Mouse (Mus musculus): ENCODE measurements around the gene Slc12a9. TPM values are rescaled to one million over a fixed set of nuclear protein-coding genes. Genes with fewer than 3 reads are reported as not detected.

Slc12a9 gene
- polyA plus RNA-seq, 1 experiment, result 24.1 TPM

- H3K4me3 ChIP-seq (replicated peaks; ENCODE audit: extremely low read depth, low read depth, low read length), result peak within 1 kb of the TSS; percentile 67
- peak; percentile 91 for DNase-seq
- TF ChIP-seq POLR2A (IDR thresholded peaks at IDR 0.05; ENCODE audit: borderline replicate concordance, extremely low read depth, low read depth, low read length) (peak; percentile 54), CTCF (IDR thresholded peaks at IDR 0.05; ENCODE audit: insufficient read depth, low read length) (no peak)
- under 1% methylated on average over 52 of the region's 52 CpGs for WGBS
- H3K4me1 ChIP-seq (ENCODE audit: control insufficient read depth, insufficient read depth, low read length), result no peaks in the 10 kb centered on the region
Measured at GRCm38 (mm10) chr5:137293839-137294743, 39.3 kb downstream of the Slc12a9 start, which contains the start of gene Ufsp1. Ufsp1 (plus strand) TSS chr5:137294629.

DNA sequence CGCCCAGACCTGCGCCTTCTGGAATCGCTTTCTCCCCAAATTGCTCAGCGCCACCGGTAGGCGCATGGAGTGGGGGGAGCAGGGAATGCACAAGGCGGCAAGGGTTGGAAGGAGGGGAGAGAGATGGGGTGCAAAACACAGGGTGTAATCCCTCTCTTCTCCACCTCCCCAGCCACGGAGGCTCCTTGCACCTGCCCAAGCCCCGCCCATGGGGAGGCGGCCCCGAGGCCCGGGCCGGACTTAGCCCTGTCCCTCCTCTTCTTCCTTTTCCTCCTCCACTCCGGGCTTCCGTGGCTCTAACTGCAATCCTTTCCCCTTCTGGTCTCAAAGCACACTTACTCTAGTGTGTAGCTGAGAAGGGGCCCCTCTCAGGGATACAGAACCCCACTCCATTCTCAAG, 40.1 kb downstream of the Slc12a9 start:
- peak; percentile 80 for DNase-seq
- H3K4me3 ChIP-seq (replicated peaks; ENCODE audit: extremely low read depth, low read depth, low read length), result peak overlapping the region; percentile 58
- under 1% methylated on average over 15 of the region's 15 CpGs for WGBS
- TF ChIP-seq CTCF (IDR thresholded peaks at IDR 0.05; ENCODE audit: insufficient read depth, low read length) (no peak), POLR2A (IDR thresholded peaks at IDR 0.05; ENCODE audit: borderline replicate concordance, extremely low read depth, low read depth, low read length) (peak; percentile 45; the same call in 1 of the 2 replicates)
- peaks cover 3% of the 10 kb centered on the region; the same call in 1 of the 2 replicates for H3K4me1 ChIP-seq (ENCODE audit: control insufficient read depth, insufficient read depth, low read length)

- no peak for DNase-seq
- TF ChIP-seq POLR2A (IDR thresholded peaks at IDR 0.05; ENCODE audit: borderline replicate concordance, extremely low read depth, low read depth, low read length) (no peak), CTCF (IDR thresholded peaks at IDR 0.05; ENCODE audit: insufficient read depth, low read length) (no peak)
- H3K4me1 ChIP-seq (ENCODE audit: control insufficient read depth, insufficient read depth, low read length), result peaks cover 8% of the 10 kb centered on the region
- no peak overlapping the region for H3K4me3 ChIP-seq (replicated peaks; ENCODE audit: extremely low read depth, low read depth, low read length)
- 76% methylated on average over 15 of the region's 15 CpGs for WGBS
Measured at GRCm38 (mm10) chr5:137291381-137291926, 41.9 kb downstream of the Slc12a9 start.

DNA sequence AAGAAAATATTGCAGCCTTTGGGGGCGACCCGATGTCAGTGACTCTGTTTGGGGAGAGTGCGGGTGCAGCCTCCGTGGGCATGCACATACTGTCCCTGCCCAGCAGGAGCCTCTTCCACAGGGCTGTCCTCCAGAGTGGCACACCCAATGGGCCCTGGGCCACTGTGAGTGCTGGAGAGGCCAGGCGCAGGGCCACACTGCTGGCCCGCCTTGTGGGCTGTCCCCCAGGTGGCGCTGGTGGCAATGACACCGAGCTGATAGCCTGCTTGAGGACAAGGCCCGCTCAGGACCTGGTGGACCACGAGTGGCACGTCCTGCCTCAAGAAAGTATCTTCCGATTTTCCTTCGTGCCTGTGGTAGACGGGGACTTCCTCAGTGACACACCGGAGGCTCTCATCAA, 42.7 kb downstream of the Slc12a9 start:
- no peak for TF ChIP-seq POLR2A (IDR thresholded peaks at IDR 0.05; ENCODE audit: borderline replicate concordance, extremely low read depth, low read depth, low read length)
- peak; percentile 46 for TF ChIP-seq CTCF (IDR thresholded peaks at IDR 0.05; ENCODE audit: insufficient read depth, low read length)
- peaks cover 8% of the 10 kb centered on the region for H3K4me1 ChIP-seq (ENCODE audit: control insufficient read depth, insufficient read depth, low read length)
- DNase-seq, result peak; percentile 68
- WGBS, result 21% methylated on average over 15 of the region's 15 CpGs
- H3K4me3 ChIP-seq (replicated peaks; ENCODE audit: extremely low read depth, low read depth, low read length), result no peak overlapping the region

DNA sequence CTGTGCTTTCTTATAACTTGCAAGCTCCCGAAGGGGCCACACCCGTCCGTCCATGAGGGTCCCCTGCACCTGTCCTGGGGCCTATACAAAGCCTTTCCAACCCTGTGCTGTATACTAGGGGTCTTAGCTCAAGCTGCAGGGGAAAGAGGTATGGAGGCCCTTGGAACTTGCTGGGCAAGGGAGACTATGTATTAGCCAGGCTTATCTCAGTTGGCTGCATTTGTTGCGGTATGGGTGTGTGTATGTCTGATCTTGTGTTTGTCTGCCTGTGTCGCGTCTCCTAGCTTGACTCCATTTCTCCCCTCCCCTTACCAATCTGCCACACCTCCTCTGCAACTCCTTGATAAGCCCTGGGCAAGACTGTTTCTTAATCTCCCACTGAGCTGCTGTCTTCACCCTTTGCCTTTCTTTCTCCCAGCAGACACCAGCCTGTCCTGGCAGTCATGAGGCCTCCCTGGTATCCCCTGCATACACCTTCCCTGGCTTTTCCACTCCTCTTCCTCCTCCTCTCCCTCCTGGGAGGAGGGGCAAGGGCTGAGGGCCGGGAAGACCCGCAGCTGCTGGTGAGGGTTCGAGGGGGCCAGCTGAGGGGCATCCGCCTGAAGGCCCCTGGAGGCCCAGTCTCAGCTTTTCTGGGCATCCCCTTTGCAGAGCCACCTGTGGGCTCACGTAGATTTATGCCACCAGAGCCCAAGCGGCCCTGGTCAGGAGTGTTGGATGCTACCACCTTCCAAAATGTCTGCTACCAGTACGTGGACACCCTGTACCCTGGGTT, 43.6 kb downstream of the Slc12a9 start:
- Histone ChIP-seq H3K4me3 (replicated peaks; ENCODE audit: extremely low read depth, low read depth, low read length) (no peak overlapping the region), H3K4me1 (ENCODE audit: control insufficient read depth, insufficient read depth, low read length) (peaks cover 8% of the 10 kb centered on the region)
- 65% methylated on average over 13 of the region's 13 CpGs for whole genome bisulfite sequencing
- no peak for DNase-seq
- TF ChIP-seq CTCF (IDR thresholded peaks at IDR 0.05; ENCODE audit: insufficient read depth, low read length) (no peak), POLR2A (IDR thresholded peaks at IDR 0.05; ENCODE audit: borderline replicate concordance, extremely low read depth, low read depth, low read length) (no peak)

- Histone ChIP-seq H3K4me3 (replicated peaks; ENCODE audit: extremely low read depth, low read depth, low read length) (no peak overlapping the region), H3K4me1 (ENCODE audit: control insufficient read depth, insufficient read depth, low read length) (peaks cover 8% of the 10 kb centered on the region)
- WGBS, result 5% methylated on average over 25 of the region's 25 CpGs
- TF ChIP-seq CTCF (IDR thresholded peaks at IDR 0.05; ENCODE audit: insufficient read depth, low read length) (no peak), POLR2A (IDR thresholded peaks at IDR 0.05; ENCODE audit: borderline replicate concordance, extremely low read depth, low read depth, low read length) (no peak)
- DNase-seq, result no peak
Measured at GRCm38 (mm10) chr5:137288999-137289470, 44.4 kb downstream of the Slc12a9 start.

- WGBS, result under 1% methylated on average over 58 of the region's 65 CpGs
- no peak for DNase-seq
- H3K4me3 ChIP-seq (replicated peaks; ENCODE audit: extremely low read depth, low read depth, low read length), result no peak overlapping the region
- TF ChIP-seq POLR2A (IDR thresholded peaks at IDR 0.05; ENCODE audit: borderline replicate concordance, extremely low read depth, low read depth, low read length), result no peak
- peaks cover 8% of the 10 kb centered on the region for H3K4me1 ChIP-seq (ENCODE audit: control insufficient read depth, insufficient read depth, low read length)
Measured at GRCm38 (mm10) chr5:137287953-137288743, 45.2 kb downstream of the Slc12a9 start.

DNA sequence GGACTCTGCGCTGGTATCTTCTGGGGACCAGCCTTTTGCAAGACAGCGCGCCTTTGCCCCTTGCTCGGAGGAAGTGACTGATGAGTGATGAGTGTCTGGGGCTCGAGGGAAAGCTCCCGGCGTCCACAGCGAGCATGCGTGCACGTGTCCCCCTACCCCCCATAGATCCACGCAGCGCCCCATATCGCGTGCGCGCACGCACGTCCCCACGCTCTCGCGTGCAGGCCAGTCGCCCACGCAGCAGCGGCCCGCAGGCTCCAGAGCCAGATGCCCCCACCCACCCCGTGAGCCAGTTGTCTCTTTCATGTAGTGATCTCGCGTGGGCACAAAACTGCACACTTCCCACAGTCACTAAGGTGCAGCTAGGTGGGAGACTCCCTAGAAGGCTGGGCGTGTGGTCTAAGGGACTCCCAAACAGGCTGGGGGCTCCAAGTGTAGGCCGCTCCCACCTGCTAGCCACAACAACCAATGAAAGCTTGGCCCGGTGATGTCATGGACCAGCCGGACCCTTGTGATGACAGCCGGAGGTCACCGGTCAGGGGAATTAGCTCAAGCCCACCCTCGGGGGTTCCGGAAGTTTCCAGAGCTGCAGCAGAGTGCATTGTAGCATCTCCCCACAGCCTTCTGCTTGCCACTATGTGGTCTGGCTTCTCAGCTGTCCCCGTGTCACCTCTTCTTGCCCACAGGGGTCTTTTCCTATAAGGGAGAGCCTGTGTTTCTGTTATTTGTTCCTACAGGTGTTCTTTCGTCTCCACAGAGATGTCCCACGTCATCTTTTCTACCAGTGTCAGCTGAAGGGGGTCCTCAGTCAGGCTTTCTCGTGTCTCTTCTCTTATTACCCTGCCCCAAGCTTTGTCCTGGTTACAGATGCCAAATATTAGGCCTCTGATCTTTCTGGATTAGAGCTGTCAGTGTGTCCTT, 46.1 kb downstream of the Slc12a9 start, which contains the start of gene Ache:
TSS of gene Ache (plus strand) at position 488 of the 921 bp plus-strand sequence.
- no peak for DNase-seq
- H3K4me3 ChIP-seq (replicated peaks; ENCODE audit: extremely low read depth, low read depth, low read length), result peak within 1 kb of the TSS; percentile 23
- 5% methylated on average over 40 of the region's 40 CpGs for WGBS
- TF ChIP-seq POLR2A (IDR thresholded peaks at IDR 0.05; ENCODE audit: borderline replicate concordance, extremely low read depth, low read depth, low read length), result no peak
- no peak for TF ChIP-seq CTCF (IDR thresholded peaks at IDR 0.05; ENCODE audit: insufficient read depth, low read length)
- H3K4me1 ChIP-seq (ENCODE audit: control insufficient read depth, insufficient read depth, low read length), result peaks cover 8% of the 10 kb centered on the region
